Mouse (Mus musculus): ENCODE results near the gene Skp2. TPM values are rescaled to one million over a fixed set of nuclear protein-coding genes. Genes with fewer than 3 reads are reported as not detected.
"Not testable (repeated sequence)": the region's sequence is repeated elsewhere in the genome, so short reads cannot be mapped to it uniquely, and the experiment has no call there.

Gene Skp2
- 19.5 and 20.6 TPM in 2 replicates for polyA plus RNA-seq (2015; fragmentation: Nextera tagmentation; extraction: Ambion mirVana)

- Histone ChIP-seq H3K4me3 (replicated peaks) (no peak within 1 kb of the TSS), H3K4me2 (no peak within 1 kb of the TSS), H3K4me1 (replicated peaks) (no peaks in the 10 kb centered on the region), H3K9me3 (replicated peaks) (no peaks in the 10 kb centered on the region), H3K36me3 (replicated peaks) (peaks cover 37% of the 10 kb centered on the region), H3K27ac (replicated peaks) (no peak within 1 kb of the TSS), H3K27me3 (no peaks in the 10 kb centered on the region), H3K9ac (no peak within 1 kb of the TSS)
- no peak for ATAC-seq (ENCODE audit: insufficient read depth)
These were observed at the start of gene Skp2 for GRCm38 (mm10) chr15:9155325-9155724. TSS of gene Skp2 (minus strand) at chr15:9155425.

GRCm38 (mm10) chr15:9198421-9198820 is 43.2 kb upstream of the Skp2 start:
- Histone ChIP-seq H3K9me3 (replicated peaks) (no peaks in the 10 kb centered on the region), H3K9ac (no peak overlapping the region), H3K27me3 (no peaks in the 10 kb centered on the region), H3K4me1 (replicated peaks) (no peaks in the 10 kb centered on the region), H3K4me2 (no peak overlapping the region), H3K27ac (replicated peaks) (no peak overlapping the region), H3K4me3 (replicated peaks) (no peak overlapping the region), H3K36me3 (replicated peaks) (0 out of 2 replicates have a peak, but pooled peaks cover 8% of the 10 kb centered on the region)
- 35% methylated on average over 6 of the region's 6 CpGs for WGBS (ENCODE audit: insufficient replicate concordance)
- no peak for ATAC-seq (ENCODE audit: insufficient read depth)

- H3K36me3 ChIP-seq (replicated peaks); H3K4me2 ChIP-seq; H3K27me3 ChIP-seq; H3K9me3 ChIP-seq (replicated peaks); H3K4me3 ChIP-seq (replicated peaks); H3K4me1 ChIP-seq (replicated peaks); H3K27ac ChIP-seq (replicated peaks); ATAC-seq (ENCODE audit: insufficient read depth); H3K9ac ChIP-seq: not testable (repeated sequence)
These were observed 37.5 kb upstream of the Skp2 start for GRCm38 (mm10) chr15:9192685-9193084.

GRCm38 (mm10) chr15:9189796-9190195 is 34.6 kb upstream of the Skp2 start:
- 65% methylated on average over 2 of the region's 2 CpGs for WGBS (ENCODE audit: insufficient replicate concordance)
- Histone ChIP-seq H3K9me3 (replicated peaks) (no peaks in the 10 kb centered on the region), H3K4me2 (no peak overlapping the region), H3K36me3 (replicated peaks) (peaks cover 6% of the 10 kb centered on the region; the same call in 1 of the 2 replicates), H3K4me3 (replicated peaks) (no peak overlapping the region), H3K9ac (no peak overlapping the region), H3K27me3 (no peaks in the 10 kb centered on the region), H3K4me1 (replicated peaks) (no peaks in the 10 kb centered on the region), H3K27ac (replicated peaks) (no peak overlapping the region)
- ATAC-seq (ENCODE audit: insufficient read depth) = no peak

GRCm38 (mm10) chr15:9183995-9184394 is 28.8 kb upstream of the Skp2 start:
- WGBS (ENCODE audit: insufficient replicate concordance) = 82% methylated on average over 5 of the region's 5 CpGs
- H3K4me1 ChIP-seq (replicated peaks) = no peaks in the 10 kb centered on the region

GRCm38 (mm10) chr15:9177038-9177437 is 21.8 kb upstream of the Skp2 start:
- no peak overlapping the region for H3K4me3 ChIP-seq (replicated peaks)
- no peak overlapping the region for H3K9ac ChIP-seq
- no peak overlapping the region for H3K27ac ChIP-seq (replicated peaks)
- 44% methylated on average over 3 of the region's 3 CpGs for WGBS (ENCODE audit: insufficient replicate concordance)
- no peaks in the 10 kb centered on the region for H3K27me3 ChIP-seq
- no peak overlapping the region for H3K4me2 ChIP-seq
- H3K4me1 ChIP-seq (replicated peaks) = no peaks in the 10 kb centered on the region
- peaks cover 22% of the 10 kb centered on the region for H3K36me3 ChIP-seq (replicated peaks)
- ATAC-seq (ENCODE audit: insufficient read depth) = no peak
- H3K9me3 ChIP-seq (replicated peaks) = no peaks in the 10 kb centered on the region

More at GRCm38 (mm10) chr15:9183995-9184394, 28.8 kb upstream of the Skp2 start:
- Histone ChIP-seq H3K4me2 (no peak overlapping the region), H3K4me3 (replicated peaks) (no peak overlapping the region), H3K9ac (no peak overlapping the region), H3K36me3 (replicated peaks) (peaks cover 13% of the 10 kb centered on the region), H3K27ac (replicated peaks) (no peak overlapping the region), H3K9me3 (replicated peaks) (no peaks in the 10 kb centered on the region), H3K27me3 (no peaks in the 10 kb centered on the region)
- ATAC-seq (ENCODE audit: insufficient read depth) = no peak

GRCm38 (mm10) chr15:9164125-9164524 is 8.9 kb upstream of the Skp2 start:
- Histone ChIP-seq H3K9ac (no peak overlapping the region), H3K36me3 (replicated peaks) (peaks cover 25% of the 10 kb centered on the region; the same call in 1 of the 2 replicates), H3K27me3 (no peaks in the 10 kb centered on the region), H3K9me3 (replicated peaks) (no peaks in the 10 kb centered on the region), H3K4me1 (replicated peaks) (no peaks in the 10 kb centered on the region), H3K4me3 (replicated peaks) (no peak overlapping the region), H3K27ac (replicated peaks) (no peak overlapping the region), H3K4me2 (no peak overlapping the region)
- no peak for ATAC-seq (ENCODE audit: insufficient read depth)
- 75% methylated on average over 6 of the region's 6 CpGs for WGBS (ENCODE audit: insufficient replicate concordance)

GRCm38 (mm10) chr15:9162557-9163070 is 7.4 kb upstream of the Skp2 start:
- H3K4me1 ChIP-seq (replicated peaks) = no peaks in the 10 kb centered on the region
- no peaks in the 10 kb centered on the region for H3K27me3 ChIP-seq
- H3K36me3 ChIP-seq (replicated peaks) = peaks cover 19% of the 10 kb centered on the region; the same call in 1 of the 2 replicates
- no peaks in the 10 kb centered on the region for H3K9me3 ChIP-seq (replicated peaks)
- H3K9ac ChIP-seq = no peak overlapping the region
- no peak overlapping the region for H3K4me3 ChIP-seq (replicated peaks)
- 71% methylated on average over 4 of the region's 4 CpGs for WGBS (ENCODE audit: insufficient replicate concordance)
- no peak for ATAC-seq (ENCODE audit: insufficient read depth)
- no peak overlapping the region for H3K27ac ChIP-seq (replicated peaks)
- H3K4me2 ChIP-seq = no peak overlapping the region

- peak; percentile 76 for ATAC-seq (ENCODE audit: insufficient read depth)
- peak overlapping the region; percentile 90 for H3K9ac ChIP-seq
- H3K27ac ChIP-seq (replicated peaks) = peak overlapping the region; percentile 82
- peaks cover 29% of the 10 kb centered on the region for H3K36me3 ChIP-seq (replicated peaks)
- peak overlapping the region; percentile 96 for H3K4me3 ChIP-seq (replicated peaks)
- no peaks in the 10 kb centered on the region for H3K27me3 ChIP-seq
- 0% methylated on average over 37 of the region's 37 CpGs for WGBS (ENCODE audit: insufficient replicate concordance)
- peaks cover 35% of the 10 kb centered on the region for H3K4me1 ChIP-seq (replicated peaks)
- peak overlapping the region; percentile 92 for H3K4me2 ChIP-seq
- H3K9me3 ChIP-seq (replicated peaks) = no peaks in the 10 kb centered on the region
These were observed 14.5 kb downstream of the Skp2 start for GRCm38 (mm10) chr15:9140684-9141171.

- 0% methylated on average over 34 of the region's 34 CpGs for WGBS (ENCODE audit: insufficient replicate concordance)
- H3K4me3 ChIP-seq (replicated peaks) = peak within 1 kb of the TSS; percentile 96
- peaks cover 36% of the 10 kb centered on the region for H3K4me1 ChIP-seq (replicated peaks)
- ATAC-seq (ENCODE audit: insufficient read depth) = peak; percentile 99
- H3K4me2 ChIP-seq = peak within 1 kb of the TSS; percentile 92
- no peaks in the 10 kb centered on the region for H3K27me3 ChIP-seq
- H3K36me3 ChIP-seq (replicated peaks) = peaks cover 34% of the 10 kb centered on the region
- no peaks in the 10 kb centered on the region for H3K9me3 ChIP-seq (replicated peaks)
- H3K9ac ChIP-seq = peak within 1 kb of the TSS; percentile 90
- peak within 1 kb of the TSS; percentile 82 for H3K27ac ChIP-seq (replicated peaks)
These were observed 15.0 kb downstream of the Skp2 start, which contains the start of gene Lmbrd2 for GRCm38 (mm10) chr15:9140252-9140680. TSS of gene Lmbrd2 (plus strand) at chr15:9140550.

- Histone ChIP-seq H3K36me3 (replicated peaks) (peaks cover 41% of the 10 kb centered on the region), H3K27ac (replicated peaks) (peak overlapping the region; percentile 56; the same call in 1 of the 2 replicates), H3K4me2 (peak overlapping the region; percentile 71), H3K9me3 (replicated peaks) (no peaks in the 10 kb centered on the region), H3K9ac (peak overlapping the region; percentile 54), H3K27me3 (no peaks in the 10 kb centered on the region), H3K4me1 (replicated peaks) (peaks cover 42% of the 10 kb centered on the region), H3K4me3 (replicated peaks) (peak overlapping the region; percentile 96)
- WGBS (ENCODE audit: insufficient replicate concordance) = 23% methylated on average over 10 of the region's 10 CpGs
- ATAC-seq (ENCODE audit: insufficient read depth) = no peak
These were observed 15.8 kb downstream of the Skp2 start for GRCm38 (mm10) chr15:9139447-9139846.
